Mouse (Mus musculus): ENCODE results near the gene Syt8.

- TF ChIP-seq CTCF (IDR thresholded peaks at IDR 0.05) (no peak), EP300 (IDR thresholded peaks at IDR 0.05; ENCODE audit: insufficient read depth, low read depth, low read length) (no peak)
Observed at GRCm38 (mm10) chr7:142430160-142430678, 4.4 kb upstream of the Syt8 start.
